Mouse (Mus musculus) hindbrain, embryonic 10.5 days (tissue): ENCODE measurements at regions not wholly inside any gene's neighbourhood (a gene's known extent, or its start where the extent isn't known, plus 50 kb on each side); places are given as distances from the start of the nearest gene placed in this dataset.

Experiments
- DNase-seq: peaks from one replicate; pipeline ENCODE4 v3.0.0-alpha.2; 2017; ENCODE audit warnings: low spot score
- H3K27ac ChIP-seq: fragments of 300-500 bp; sonication (generic); 2 replicates; pipeline ENCODE4 v1.5.1; 2016; ENCODE audit warnings: mild to moderate bottlenecking, moderate library complexity
- H3K27me3 ChIP-seq: fragments of 300-500 bp; sonication (generic); 2 replicates; pipeline ENCODE4 v1.6.1; 2016; ENCODE audit warnings: mild to moderate bottlenecking; ENCODE audit not compliant: poor library complexity, insufficient read depth, severe bottlenecking
- H3K36me3 ChIP-seq: fragments of 300-500 bp; sonication (generic); 2 replicates; pipeline ENCODE4 v1.6.1; 2016; ENCODE audit warnings: mild to moderate bottlenecking, moderate library complexity
- H3K4me1 ChIP-seq: fragments of 300-500 bp; sonication (generic); replicated peaks from 2 replicates; pipeline ENCODE4 v1.6.1; 2016; ENCODE audit warnings: mild to moderate bottlenecking
- H3K4me3 ChIP-seq: fragments of 300-500 bp; sonication (generic); 2 replicates; pipeline ENCODE4 v1.5.1; 2016; ENCODE audit warnings: mild to moderate bottlenecking, moderate library complexity
- H3K9me3 ChIP-seq: fragments of 300-500 bp; sonication (generic); 2 replicates; pipeline ENCODE4 v1.6.1; 2016; ENCODE audit warnings: mild to moderate bottlenecking, moderate library complexity
- WGBS: fragments of 180-500 bp; shearing (Covaris S2); methylation state at CpG from one replicate; pipeline ENCODE4 v1.1.7; 2016; 5-methylcytosine and 5-hydroxymethylcytosine counted together

GRCm38 (mm10) chr11:56957824-56958223 is 53.4 kb upstream of the Gria1 start:
- Histone ChIP-seq H3K9me3 (no peaks in the 10 kb centered on the region), H3K36me3 (no peaks in the 10 kb centered on the region), H3K4me1 (no peaks in the 10 kb centered on the region), H3K4me3 (no peak overlapping the region), H3K27ac (no peak overlapping the region), H3K27me3 (no peaks in the 10 kb centered on the region)
- DNase-seq, result no peak
- 88% methylated on average over 2 of the region's 2 CpGs for WGBS
